8 mouse cellular contexts compared by ENCODE assay signal in the genomic region with DNA sequence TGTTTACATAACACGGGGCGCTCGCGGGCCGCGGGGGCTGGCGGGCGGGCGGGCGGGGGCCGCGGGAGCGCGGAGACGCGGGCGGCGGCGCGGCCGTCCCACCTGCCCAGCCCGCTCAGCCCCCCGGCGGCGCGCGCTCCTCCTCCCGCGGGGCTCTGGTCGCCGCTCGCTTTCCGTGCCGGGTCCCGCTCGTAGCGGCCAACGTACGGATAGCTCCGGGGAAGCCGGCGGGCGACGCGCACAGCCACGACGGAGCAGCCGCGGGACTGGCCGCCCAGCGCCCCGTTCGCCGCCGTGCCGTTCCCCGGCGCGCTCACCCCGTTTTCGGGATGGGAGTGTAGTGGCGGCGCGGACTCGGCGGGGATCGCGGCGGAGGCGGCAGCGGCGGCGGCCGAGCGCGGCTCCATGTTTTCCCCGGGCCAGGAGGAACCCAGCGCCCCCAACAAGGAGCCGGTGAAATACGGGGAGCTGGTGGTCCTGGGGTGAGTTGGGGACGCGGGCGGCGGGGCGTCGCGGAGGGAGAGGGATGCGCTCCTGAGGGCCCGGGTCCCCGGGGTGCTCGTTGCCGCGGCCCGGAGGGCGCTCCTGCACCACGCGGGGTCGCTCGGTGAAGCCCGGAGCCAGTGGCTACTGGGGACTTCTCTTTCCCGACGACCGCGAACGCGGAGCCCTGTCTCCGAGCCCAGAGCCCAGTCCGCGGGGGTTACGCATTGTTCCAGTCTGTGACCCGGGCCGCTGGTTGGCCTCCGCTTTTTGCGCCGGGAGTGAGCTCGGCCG. TPM values are rescaled to one million over a fixed set of nuclear protein-coding genes. Genes with fewer than 3 reads are reported as not detected.
DNase-seq lines count a peak whose midpoint lies in the region; ATAC-seq and TF ChIP-seq lines count a peak whose summit lies in the region.

Peli2 (plus strand) TSS at position 72 of the 777 bp plus-strand sequence.

- no peaks in the 10 kb centered on the region for H3K36me3 ChIP-seq in embryonic facial prominence, embryonic 10.5 days (replicated peaks)
- H3K36me3 ChIP-seq in intestine, embryonic 15.5 days, result no peaks in the 10 kb centered on the region
- no peaks in the 10 kb centered on the region for H3K36me3 ChIP-seq in megakaryocyte, embryonic 14.5 days (replicated peaks; ENCODE audit: low read length)

- ATAC-seq in granulocyte monocyte progenitor cell, adult 5-6 weeks (replicated peaks; ENCODE audit: poor library complexity, severe bottlenecking), result peak; percentile 66
- peak; percentile 87 for ATAC-seq in intestine, embryonic 15.5 days
- no peak for ATAC-seq in activated CD4-positive, CD25-positive, alpha-beta regulatory T cell, adult 4 months

- peaks cover 17% of the 10 kb centered on the region; the same call in 1 of the 2 replicates for H3K27me3 ChIP-seq in embryonic facial prominence, embryonic 10.5 days (replicated peaks; ENCODE audit: low read depth, poor library complexity, severe bottlenecking)
- no peaks in the 10 kb centered on the region for H3K27me3 ChIP-seq in intestine, embryonic 15.5 days (replicated peaks)
- peaks cover 58% of the 10 kb centered on the region for H3K27me3 ChIP-seq in megakaryocyte, embryonic 14.5 days (replicated peaks)

- peak within 1 kb of the TSS; percentile 77 for H3K9ac ChIP-seq in intestine, embryonic 15.5 days

- no peak for TF ChIP-seq CTCF in bone marrow, adult 2 months (IDR thresholded peaks at IDR 0.05; ENCODE audit: control insufficient read depth, insufficient read depth, low read length)

- under 1% methylated on average over 104 of the region's 117 CpGs for WGBS in bone marrow, adult 2 months
- WGBS in embryonic facial prominence, embryonic 10.5 days, result under 1% methylated on average over 117 of the region's 117 CpGs
- WGBS in intestine, embryonic 15.5 days, result under 1% methylated on average over 108 of the region's 117 CpGs

- intact Hi-C loops in left cerebral cortex, postnatal 25 days (cut with DNase I), result loop anchor here (5.0 kb wide), 2 partner anchors 49 to 369 kb away; no protein-coding TSS in a partner anchor

- peak within 1 kb of the TSS; percentile 68 for H3K4me3 ChIP-seq in bone marrow, adult 2 months (replicated peaks; ENCODE audit: control insufficient read depth, low read depth, low read length)
- peak within 1 kb of the TSS; percentile 92 for H3K4me3 ChIP-seq in embryonic facial prominence, embryonic 10.5 days
- H3K4me3 ChIP-seq in intestine, embryonic 15.5 days (replicated peaks), result peak within 1 kb of the TSS; percentile 91
- H3K4me3 ChIP-seq in megakaryocyte, embryonic 14.5 days (replicated peaks), result peak within 1 kb of the TSS; percentile 91

- no peaks in the 10 kb centered on the region for H3K9me3 ChIP-seq in embryonic facial prominence, embryonic 10.5 days
- H3K9me3 ChIP-seq in intestine, embryonic 15.5 days, result no peaks in the 10 kb centered on the region
- H3K9me3 ChIP-seq in megakaryocyte, embryonic 14.5 days, result no peaks in the 10 kb centered on the region

- H3K4me2 ChIP-seq in intestine, embryonic 15.5 days (replicated peaks), result peak within 1 kb of the TSS; percentile 90

- no peaks in the 10 kb centered on the region for H3K4me1 ChIP-seq in bone marrow, adult 2 months (ENCODE audit: control insufficient read depth, insufficient read depth, low read length)
- H3K4me1 ChIP-seq in embryonic facial prominence, embryonic 10.5 days, result peaks cover 68% of the 10 kb centered on the region
- H3K4me1 ChIP-seq in intestine, embryonic 15.5 days (replicated peaks), result peaks cover 23% of the 10 kb centered on the region
- H3K4me1 ChIP-seq in megakaryocyte, embryonic 14.5 days, result peaks cover 15% of the 10 kb centered on the region

- peak; percentile 85 for DNase-seq in embryonic facial prominence, embryonic 10.5 days (ENCODE audit: low spot score)
- DNase-seq in left cerebral cortex, postnatal 25 days (ENCODE audit: low spot score in 2 of 2), result peak; percentile 58 to 59
- peak; percentile 37 to 39 for DNase-seq in right cerebral cortex, postnatal 36 days (ENCODE audit: low spot score in 2 of 2)

- peak within 1 kb of the TSS; percentile 82; the same call in 1 of the 2 replicates for H3K27ac ChIP-seq in bone marrow, adult 2 months (ENCODE audit: control insufficient read depth, insufficient read depth, low read depth, low read length, poor library complexity)
- H3K27ac ChIP-seq in embryonic facial prominence, embryonic 10.5 days (replicated peaks), result peak within 1 kb of the TSS; percentile 95
- H3K27ac ChIP-seq in intestine, embryonic 15.5 days, result peak within 1 kb of the TSS; percentile 85

- TF ChIP-seq POLR2A in bone marrow, adult 2 months (IDR thresholded peaks at IDR 0.05; ENCODE audit: borderline replicate concordance, control insufficient read depth, low read depth, low read length), result no peak

RNA-seq across cellular contexts. Expression of gene Peli2, which starts in this region (rescaled TPM):
- polyA plus RNA-seq in bone marrow, adult 2 months (2011; ENCODE audit: insufficient read depth, insufficient read length, low replicate concordance, missing spikeins), result 2.2 and 8.8 TPM in 2 replicates
- polyA plus RNA-seq in embryonic facial prominence, embryonic 10.5 days (2016; fragmentation: Nextera tagmentation; extraction: Ambion mirVana), result 8.0 and 9.4 TPM in 2 replicates
- 8.7 and 13.1 TPM in 2 replicates for total RNA-seq in granulocyte monocyte progenitor cell, adult 5-6 weeks (2014; fragmentation: Nextera tagmentation)
- total RNA-seq in granulocyte monocyte progenitor cell, adult 5-6 weeks (2017), result 6.3 and 9.9 TPM in 2 replicates
- polyA plus RNA-seq in intestine, embryonic 15.5 days (2015; fragmentation: Nextera tagmentation; extraction: Ambion mirVana), result 4.9 and 5.3 TPM in 2 replicates
- 10 to 100 TPM; 13.5 to 21.0 TPM for total RNA-seq in left cerebral cortex, postnatal 25 days (2021)
- 2.8 TPM in 1 of 2 replicates, not detected in the other for polyA plus RNA-seq in megakaryocyte, embryonic 14.5 days (2012; ENCODE audit: insufficient read depth, low replicate concordance)
- under 1 TPM; 0.32 to 0.47 TPM for polyA plus RNA-seq in activated CD4-positive, CD25-positive, alpha-beta regulatory T cell, adult 4 months (2017; shearing (Covaris generic))
